Comparison of ENCODE assay signal across 21 mouse cellular contexts in genomic region chr9:115766471-115766870, GRCm38 (mm10).
"Had no signal": no experiment of that assay in that cellular context is flagged by ENCODE, and none has a peak within 500 bp of the region (broad histone marks: within the 10 kb centered on the region; RNA-seq: fewer than 3 reads in every experiment).

No protein-coding gene starts in this region.

- ATAC-seq: midbrain, embryonic 13.5 days; midbrain, embryonic 16.5 days had no signal

- H3K4me1 ChIP-seq: limb, embryonic 12.5 days; limb, embryonic 15.5 days; liver, embryonic 15.5 days; lung, embryonic 15.5 days; neural tube, embryonic 13.5 days had no signal

- H3K27ac ChIP-seq: limb, embryonic 12.5 days; limb, embryonic 15.5 days; liver, embryonic 15.5 days; lung, embryonic 15.5 days; midbrain, embryonic 10.5 days; midbrain, embryonic 13.5 days; neural tube, embryonic 13.5 days had no signal

- H3K27me3 ChIP-seq: limb, embryonic 12.5 days; limb, embryonic 15.5 days; liver, embryonic 15.5 days; lung, embryonic 15.5 days; midbrain, embryonic 13.5 days; neural tube, embryonic 13.5 days had no signal

- H3K9ac ChIP-seq: limb, embryonic 12.5 days; limb, embryonic 15.5 days; liver, embryonic 15.5 days; lung, embryonic 15.5 days; midbrain, embryonic 13.5 days; neural tube, embryonic 13.5 days had no signal

- H3K4me2 ChIP-seq: limb, embryonic 12.5 days; limb, embryonic 15.5 days; liver, embryonic 11.5 days; liver, embryonic 15.5 days; lung, embryonic 15.5 days; midbrain, embryonic 13.5 days; neural tube, embryonic 13.5 days had no signal

- H3K36me3 ChIP-seq: limb, embryonic 12.5 days; limb, embryonic 15.5 days; liver, embryonic 15.5 days; lung, embryonic 15.5 days; midbrain, embryonic 10.5 days; midbrain, embryonic 13.5 days; neural tube, embryonic 13.5 days had no signal

- DNase-seq: kidney, postnatal 14 days; kidney, postnatal 4 days; left cerebral cortex, postnatal 4 days; lung, adult 18-20 months; lung, postnatal 10 days; lung, postnatal 36 days; retina, postnatal 1 day; right cerebral cortex, postnatal 25 days; thymus, adult 18-20 months; thymus, postnatal 4 days had no signal

- H3K4me3 ChIP-seq: limb, embryonic 12.5 days; limb, embryonic 15.5 days; liver, embryonic 15.5 days; lung, embryonic 15.5 days; megakaryocyte, embryonic 14.5 days; midbrain, embryonic 10.5 days; midbrain, embryonic 13.5 days; myocyte; neural tube, embryonic 13.5 days had no signal

- H3K9me3 ChIP-seq: limb, embryonic 12.5 days; limb, embryonic 15.5 days; liver, embryonic 15.5 days; lung, embryonic 15.5 days; midbrain, embryonic 10.5 days; neural tube, embryonic 13.5 days had no signal
